Mouse (Mus musculus) forebrain, embryonic 12.5 days (tissue): ENCODE data around the gene Rab4b. TPM values are rescaled to one million over a fixed set of nuclear protein-coding genes. Genes with fewer than 3 reads are reported as not detected.

Source experiments
- microRNA counts: library from miRNA; unstranded; fragments of <30 nt; microRNA quantifications from one replicate; lab custom pipeline; 2017
- microRNA-seq: library from miRNA; unstranded; fragments of <30 nt; microRNA quantifications from one replicate; pipeline ENCODE4, GENCODE M21; 2017
- polyA plus RNA-seq: library from polyadenylated mRNA; unstranded; fragments of >200 nt; fragmentation: Nextera tagmentation; extraction: Ambion mirVana; gene quantifications from 2 replicates; pipeline ENCODE4 v1.2.1, GENCODE M21; 2016

Gene Rab4b
- polyA plus RNA-seq, 1 experiment from 2014 or later, result 69.4 TPM

MicroRNA genes within 50 kb of the gene (microRNA counts, 519-probe panel; counts per million panel counts)
- microRNA mmu-miR-1191 (lab: Ali Mortazavi, UCI), result not detected

Small RNAs within 50 kb of the gene (microRNA-seq; reads per million reads assigned to microRNA genes)
- gene Mir1191 (8.0 reads per million, percentile 24 among the genes with 10 or more reads in this experiment), gene Mir3101 (not detected)

Other genes with a start within 250 kb of the Rab4b start
- not detected in 2 replicates for gene Cyp2a22, start 239.5 kb downstream of the Rab4b start, polyA plus RNA-seq
- not detected in 2 replicates for gene Cyp2a12, start 149.8 kb downstream of the Rab4b start, polyA plus RNA-seq
- not detected in 2 replicates for gene Cyp2f2, start 59.0 kb downstream of the Rab4b start, polyA plus RNA-seq
- gene Cyp2t4, start 25.2 kb downstream of the Rab4b start, polyA plus RNA-seq, result 0.15 and 0.34 TPM in 2 replicates
- 89.9 and 92.2 TPM in 2 replicates for gene Egln2, start 12.1 kb downstream of the Rab4b start, polyA plus RNA-seq
- 0.59 TPM in 1 of 2 replicates, not detected in the other for gene Gm21983, start 2.2 kb upstream of the Rab4b start, polyA plus RNA-seq
- gene Mia, start 2.3 kb upstream of the Rab4b start, polyA plus RNA-seq, result 9.0 and 11.7 TPM in 2 replicates
- gene BC024978, start 16.9 kb upstream of the Rab4b start, polyA plus RNA-seq, result 3.9 and 4.1 TPM in 2 replicates
- 302 and 306 TPM in 2 replicates for gene Snrpa, start 17.4 kb upstream of the Rab4b start, polyA plus RNA-seq
- 6.3 and 7.5 TPM in 2 replicates for gene Itpkc, start 49.8 kb upstream of the Rab4b start, polyA plus RNA-seq
- 20.2 and 21.0 TPM in 2 replicates for gene Coq8b, start 54.1 kb upstream of the Rab4b start, polyA plus RNA-seq
- 40.6 and 41.8 TPM in 2 replicates for gene Numbl, start 79.5 kb upstream of the Rab4b start, polyA plus RNA-seq
- 12.4 and 16.5 TPM in 2 replicates for gene Ltbp4, start 158.8 kb upstream of the Rab4b start, polyA plus RNA-seq
- gene Shkbp1, start 177.1 kb upstream of the Rab4b start, polyA plus RNA-seq, result 77.1 and 81.2 TPM in 2 replicates
- 1.5 TPM in 1 of 2 replicates, not detected in the other for gene Gm20479, start 178.5 kb upstream of the Rab4b start, polyA plus RNA-seq